Mouse (Mus musculus): ENCODE measurements around the gene Rbm5. TPM values are rescaled to one million over a fixed set of nuclear protein-coding genes. Genes with fewer than 3 reads are reported as not detected.
A peak's percentile ranks its signal among the peaks of the same experiment; 100 is the strongest.

Rbm5 gene
- total and polyA plus RNA-seq, 3 experiments: 67.6 to 85.3 (median 83.6) TPM

- no peak overlapping the region for H3K4me3 ChIP-seq (replicated peaks in 1 of 3; ENCODE audit: low read depth in 2 of 3, low read length in 2 of 3, poor library complexity in 1 of 3)
- H3K36me3 ChIP-seq (replicated peaks in 1 of 2; ENCODE audit: control insufficient read depth in 1 of 2, insufficient read depth in 1 of 2, low read length in 1 of 2): no peaks in the 10 kb centered on the region
- H3K27ac ChIP-seq (ENCODE audit: insufficient read depth, low read depth): no peak overlapping the region
- TF ChIP-seq MAX (IDR thresholded peaks at IDR 0.05; ENCODE audit: low read length): no peak
- TF ChIP-seq USF1 (IDR thresholded peaks at IDR 0.05; ENCODE audit: low read depth, low read length): no peak
- no peak for TF ChIP-seq GABPA (IDR thresholded peaks at IDR 0.05; ENCODE audit: insufficient replicate concordance, low read depth, low read length)
- TF ChIP-seq ZKSCAN1 (IDR thresholded peaks at IDR 0.05; ENCODE audit: borderline replicate concordance, low read depth, low read length): no peak
- no peak for TF ChIP-seq TBP (conservative IDR thresholded peaks at IDR 0.05; ENCODE audit: low read depth, low read length)
- TF ChIP-seq EP300 (IDR thresholded peaks at IDR 0.05; ENCODE audit: low read length): no peak
- TF ChIP-seq MYC (IDR thresholded peaks at IDR 0.05; ENCODE audit: low read depth, low read length): no peak
- no peak for TF ChIP-seq UBTF (IDR thresholded peaks at IDR 0.05; ENCODE audit: low read depth, low read length)
- no peak for TF ChIP-seq CHD2 (IDR thresholded peaks at IDR 0.05; ENCODE audit: low read length)
- TF ChIP-seq NRF1 (IDR thresholded peaks at IDR 0.05; ENCODE audit: low read depth, low read length): no peak
- no peak for TF ChIP-seq MXI1 (IDR thresholded peaks at IDR 0.05; ENCODE audit: low read depth, low read length)
- TF ChIP-seq MAZ (IDR thresholded peaks at IDR 0.05; ENCODE audit: low read depth, low read length): no peak
- no peak for TF ChIP-seq RAD21 (IDR thresholded peaks at IDR 0.05; ENCODE audit: low read depth, low read length)
- no peak for TF ChIP-seq ZC3H11A (IDR thresholded peaks at IDR 0.05; ENCODE audit: low read depth, low read length)
- H3K4me2 ChIP-seq (ENCODE audit: insufficient read depth, low read depth, poor library complexity, severe bottlenecking): no peak overlapping the region; the same call in 1 of the 2 replicates
- DNase-seq (ENCODE audit: extremely low read depth): no peak
- no peaks in the 10 kb centered on the region for H3K79me2 ChIP-seq (replicated peaks; ENCODE audit: control insufficient read depth, extremely low read depth, insufficient read depth, poor library complexity, severe bottlenecking)
- H3K27me3 ChIP-seq (replicated peaks): peaks cover 88% of the 10 kb centered on the region
- H3K9me3 ChIP-seq (replicated peaks; ENCODE audit: low read length): no peaks in the 10 kb centered on the region
- in situ Hi-C loops (cut with MboI; ENCODE audit: low pct_ligation_motif_present, low pct_unique_long_range_greater_than_20kb, low sequenced_read_pairs) (no loop called here), dilution Hi-C loops (cut with MboI; ENCODE audit: extremely low pct_ligation_motif_present, extremely low pct_unique_long_range_greater_than_20kb, low sequenced_read_pairs) (no loop called here)
- no peak overlapping the region for H3K9ac ChIP-seq (ENCODE audit: insufficient read depth, low read depth)
- H3K4me1 ChIP-seq (ENCODE audit: control insufficient read depth in 1 of 2, insufficient read depth in 2 of 2): peaks cover 0 to 18% of the 10 kb centered on the region in 2 experiments; a peak in 3 of 4 replicates
These were observed 56.4 kb downstream of the Rbm5 start for GRCm38 (mm10) chr9:107714221-107714952.

GRCm38 (mm10) chr9:107709697-107710483 is 60.9 kb downstream of the Rbm5 start, which contains the start of gene Sema3f:
Sema3f (minus strand) TSS chr9:107710475.
- Histone ChIP-seq H3K4me1 (ENCODE audit: control insufficient read depth in 1 of 2, insufficient read depth in 2 of 2) (peaks cover 7 to 36% of the 10 kb centered on the region in 2 experiments; a peak in 3 of 4 replicates), H3K36me3 (replicated peaks in 1 of 2; ENCODE audit: control insufficient read depth in 1 of 2, insufficient read depth in 1 of 2, low read length in 1 of 2) (no peaks in the 10 kb centered on the region), H3K27me3 (replicated peaks) (peaks cover 94% of the 10 kb centered on the region), H3K4me2 (ENCODE audit: insufficient read depth, low read depth, poor library complexity, severe bottlenecking) (peak within 1 kb of the TSS; percentile 80), H3K27ac (ENCODE audit: insufficient read depth, low read depth) (no peak within 1 kb of the TSS), H3K79me2 (replicated peaks; ENCODE audit: control insufficient read depth, extremely low read depth, insufficient read depth, poor library complexity, severe bottlenecking) (no peaks in the 10 kb centered on the region), H3K9ac (ENCODE audit: insufficient read depth, low read depth) (peak within 1 kb of the TSS; percentile 15; the same call in 1 of the 2 replicates), H3K9me3 (replicated peaks; ENCODE audit: low read length) (no peaks in the 10 kb centered on the region), H3K4me3 (replicated peaks in 1 of 3; ENCODE audit: low read depth in 2 of 3, low read length in 2 of 3, poor library complexity in 1 of 3) (peak within 1 kb of the TSS in 2 of 3 experiments; percentile 28 to 54)
- in situ Hi-C loops (cut with MboI; ENCODE audit: low pct_ligation_motif_present, low pct_unique_long_range_greater_than_20kb, low sequenced_read_pairs) (no loop called here), dilution Hi-C loops (cut with MboI; ENCODE audit: extremely low pct_ligation_motif_present, extremely low pct_unique_long_range_greater_than_20kb, low sequenced_read_pairs) (no loop called here)
- DNase-seq (ENCODE audit: extremely low read depth): peak; percentile 40
- TF ChIP-seq UBTF (IDR thresholded peaks at IDR 0.05; ENCODE audit: low read depth, low read length) (0 out of 2 replicates have a peak, but pooled peaks have one; percentile 39), ELF1 (IDR thresholded peaks at IDR 0.05; ENCODE audit: low read depth, low read length) (no peak), CHD1 (IDR thresholded peaks at IDR 0.05; ENCODE audit: low read depth, low read length) (no peak), TBP (conservative IDR thresholded peaks at IDR 0.05; ENCODE audit: low read depth, low read length) (no peak), NELFE (IDR thresholded peaks at IDR 0.05; ENCODE audit: low read depth, low read length) (no peak), MAZ (IDR thresholded peaks at IDR 0.05; ENCODE audit: low read depth, low read length) (0 out of 2 replicates have a peak, but pooled peaks have one; percentile 25), ZC3H11A (IDR thresholded peaks at IDR 0.05; ENCODE audit: low read depth, low read length) (no peak), MAX (IDR thresholded peaks at IDR 0.05; ENCODE audit: low read length) (peak; percentile 65; the same call in 1 of the 2 replicates), IRF4 (IDR thresholded peaks at IDR 0.05; ENCODE audit: low read depth, low read length) (no peak), HCFC1 (IDR thresholded peaks at IDR 0.05; ENCODE audit: low read depth, low read length) (no peak), NRF1 (IDR thresholded peaks at IDR 0.05; ENCODE audit: low read depth, low read length) (peak; percentile 43), ZNF384 (IDR thresholded peaks at IDR 0.05; ENCODE audit: low read depth, low read length) (no peak), EP300 (IDR thresholded peaks at IDR 0.05; ENCODE audit: low read length) (no peak), CTCF (conservative IDR thresholded peaks at IDR 0.05 in 1 of 2, IDR thresholded peaks at IDR 0.05 in 1 of 2; ENCODE audit: low read depth in 2 of 2, low read length in 2 of 2) (peak in 1 of 2 experiments; percentile 32; a peak in 2 of 4 replicates), SIN3A (IDR thresholded peaks at IDR 0.05; ENCODE audit: low read length) (no peak), TCF12 (IDR thresholded peaks at IDR 0.05; ENCODE audit: low read depth, low read length) (peak; percentile 9; the same call in 1 of the 2 replicates)
